Mouse (Mus musculus) thymus, postnatal 36 days (tissue): ENCODE data around the gene Ptprn2.

Experiments used
- DNase-seq, 2 experiments: peaks; one replicate each; pipeline ENCODE4 v3.0.0; 2022; ENCODE audit warnings: mixed read lengths in 2 of 2

Gene Ptprn2

GRCm38 (mm10) chr12:117245885-117246478 is 760.5 kb downstream of the Ptprn2 start:
- DNase-seq = no peak

GRCm38 (mm10) chr12:117250465-117250864 is 764.9 kb downstream of the Ptprn2 start:
- DNase-seq = no peak

GRCm38 (mm10) chr12:117251663-117252425 is 766.3 kb downstream of the Ptprn2 start:
- no peak for DNase-seq

- DNase-seq = no peak
Measured at GRCm38 (mm10) chr12:117252426-117252779, 766.9 kb downstream of the Ptprn2 start.

GRCm38 (mm10) chr12:117254356-117254755 is 768.8 kb downstream of the Ptprn2 start:
- DNase-seq = no peak

GRCm38 (mm10) chr12:117255325-117255724 is 769.8 kb downstream of the Ptprn2 start:
- DNase-seq = no peak

- no peak for DNase-seq
Measured at GRCm38 (mm10) chr12:117255776-117256342, 770.3 kb downstream of the Ptprn2 start.

- no peak for DNase-seq
Measured at GRCm38 (mm10) chr12:117256849-117257204, 771.3 kb downstream of the Ptprn2 start.

GRCm38 (mm10) chr12:117257205-117257920 is 771.8 kb downstream of the Ptprn2 start:
- no peak for DNase-seq

GRCm38 (mm10) chr12:117257921-117258497 is 772.5 kb downstream of the Ptprn2 start:
- no peak for DNase-seq

GRCm38 (mm10) chr12:117260391-117261164 is 775.1 kb downstream of the Ptprn2 start:
- DNase-seq = no peak

- no peak for DNase-seq
Measured at GRCm38 (mm10) chr12:117261165-117261440, 775.6 kb downstream of the Ptprn2 start.

- no peak for DNase-seq
Measured at GRCm38 (mm10) chr12:117262003-117262402, 776.5 kb downstream of the Ptprn2 start.

GRCm38 (mm10) chr12:117263081-117263480 is 777.6 kb downstream of the Ptprn2 start:
- DNase-seq = no peak

GRCm38 (mm10) chr12:117265211-117265610 is 779.7 kb downstream of the Ptprn2 start:
- no peak for DNase-seq

GRCm38 (mm10) chr12:117268543-117269172 is 783.1 kb downstream of the Ptprn2 start:
- DNase-seq = no peak

GRCm38 (mm10) chr12:117269310-117269709 is 783.8 kb downstream of the Ptprn2 start:
- no peak for DNase-seq

- DNase-seq = no peak
Measured at GRCm38 (mm10) chr12:117270199-117270598, 784.7 kb downstream of the Ptprn2 start.

- no peak for DNase-seq
Measured at GRCm38 (mm10) chr12:117273166-117273565, 787.6 kb downstream of the Ptprn2 start.

GRCm38 (mm10) chr12:117274576-117274975 is 789.1 kb downstream of the Ptprn2 start:
- DNase-seq = no peak

- DNase-seq = no peak
Measured at GRCm38 (mm10) chr12:117280790-117281189, 795.3 kb downstream of the Ptprn2 start.

- no peak for DNase-seq
Measured at GRCm38 (mm10) chr12:117282659-117283058, 797.1 kb downstream of the Ptprn2 start.
